8 mouse cellular contexts compared by ENCODE assay signal in the genomic region with DNA sequence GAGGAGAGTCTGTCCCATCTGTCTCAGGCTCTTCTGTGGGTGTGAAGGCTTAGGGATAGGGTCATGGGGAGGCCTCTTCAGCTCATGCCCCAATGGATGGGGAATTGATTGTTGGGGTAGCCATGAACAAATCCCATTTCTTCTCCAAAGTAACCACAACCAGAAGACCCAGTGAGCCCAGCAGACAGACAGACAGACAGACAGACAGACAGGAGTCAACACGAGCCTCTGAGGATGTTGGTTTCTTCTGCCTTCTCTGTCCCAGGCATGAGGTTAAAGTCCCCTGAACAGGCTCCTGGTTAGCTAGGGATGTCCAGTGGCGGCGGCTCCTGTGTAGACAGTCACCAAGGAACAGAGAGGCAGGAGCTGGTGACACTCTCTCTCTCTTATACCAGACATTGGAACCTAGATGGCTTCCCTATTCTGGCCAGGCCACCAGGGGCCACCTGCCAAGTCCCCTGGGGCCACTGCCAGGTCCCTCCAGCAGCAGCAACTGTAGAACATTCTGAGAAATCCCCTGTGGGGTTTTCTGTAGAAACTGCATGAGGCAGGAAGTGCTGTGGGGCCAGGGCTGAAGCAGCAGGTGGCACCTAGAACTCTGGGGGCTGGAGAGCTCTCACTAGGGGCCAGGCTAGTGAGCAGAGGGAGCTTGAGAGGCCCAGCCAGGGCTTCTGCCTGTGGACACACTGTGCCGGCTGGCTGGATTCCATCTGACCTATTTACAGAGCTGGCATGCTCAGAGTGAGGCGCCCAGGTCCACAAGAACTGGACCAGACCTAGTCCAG. TPM values are rescaled to one million over a fixed set of nuclear protein-coding genes. Genes with fewer than 3 reads are reported as not detected.
DNase-seq lines count a peak whose midpoint lies in the region; ATAC-seq and TF ChIP-seq lines count a peak whose summit lies in the region.
"Had no signal": no experiment of that assay in that cellular context is flagged by ENCODE, and none has a peak within 500 bp of the region (broad histone marks: within the 10 kb centered on the region; RNA-seq: fewer than 3 reads in every experiment).

No protein-coding gene starts in this region.

- no peak overlapping the region for H3K4me3 ChIP-seq in gastrocnemius, adult 2 months
- H3K4me3 ChIP-seq: limb, embryonic 15.5 days had no signal

- H3K27ac ChIP-seq in gastrocnemius, adult 2 months, result peak overlapping the region; percentile 82
- H3K27ac ChIP-seq: limb, embryonic 15.5 days had no signal

- 0 out of 2 replicates have a peak, but pooled peaks have one; percentile 1 for TF ChIP-seq CTCF in gastrocnemius, adult 2 months (IDR thresholded peaks at IDR 0.05)

- DNase-seq in T-cell, adult 2 months (ENCODE audit: low spot score), result peak; percentile 70
- peak; percentile 90 for DNase-seq in gastrocnemius, adult 2 months
- DNase-seq in left cerebral cortex, postnatal 4 days, result peak; percentile 60
- peak; percentile 29 for DNase-seq in right cerebral cortex, postnatal 25 days
- no peak for DNase-seq in ovary, postnatal 10 days (ENCODE audit: low spot score)

- intact Hi-C loops in gastrocnemius, adult 2 months (cut with DNase I), result no loop called here
- intact Hi-C loops in left cerebral cortex, postnatal 4 days (cut with DNase I), result no loop called here

- ATAC-seq in CD4-positive, CD25-positive, alpha-beta regulatory T cell, adult 4 months, result peak; percentile 88
- peak; percentile 89 for ATAC-seq in inflammation-experienced regulatory T-cells, adult 6 months

RNA-seq across cellular contexts. Expression of gene Cbx4, which starts 47.6 kb away (rescaled TPM):
- polyA plus RNA-seq in CD4-positive, CD25-positive, alpha-beta regulatory T cell, adult 4 months (2017; shearing (Covaris generic)), result 1 to 10 TPM; 1.7 to 3.7 TPM
- 1 to 10 TPM; 2.1 to 2.2 TPM for total RNA-seq in gastrocnemius, adult 2 months (2021)
- 1 to 10 TPM; 2.0 to 3.6 (median 2.3) TPM for polyA plus RNA-seq in inflammation-experienced regulatory T-cells, adult 6 months (2017; shearing (Covaris generic))
- total RNA-seq in left cerebral cortex, postnatal 4 days (2021), result 10 to 100 TPM; 40.8 to 45.2 TPM

Comparison
In these comparisons a context has a peak if more than half of its experiments do, and no peak if none do; other contexts are left out.
1. RNA of gene Cbx4, which starts 47.6 kb away (total RNA-seq): 40.8 to 45.2 TPM in left cerebral cortex, postnatal 4 days; 2.1 to 2.2 TPM in gastrocnemius, adult 2 months; every median in the first group is over 10 times any median in the second.